Mouse (Mus musculus): ENCODE results near the gene Svip. TPM values are rescaled to one million over a fixed set of nuclear protein-coding genes. Genes with fewer than 3 reads are reported as not detected.

The Svip gene
- polyA plus RNA-seq, 2 experiments, result 3.3 to 5.9 TPM

- Histone ChIP-seq H3K36me3 (ENCODE audit: control insufficient read depth, insufficient read depth, low read length) (no peaks in the 10 kb centered on the region), H3K9me3 (ENCODE audit: control insufficient read depth, low read length) (no peaks in the 10 kb centered on the region), H3K4me3 (replicated peaks; ENCODE audit: low read length) (no peak overlapping the region), H3K27me3 (ENCODE audit: control insufficient read depth, insufficient read depth, low read length) (no peaks in the 10 kb centered on the region), H3K4me1 (ENCODE audit: control insufficient read depth, insufficient read depth, low read length) (no peaks in the 10 kb centered on the region), H3K4me2 (replicated peaks; ENCODE audit: low read depth, low read length, severe bottlenecking) (no peak overlapping the region), H3K9ac (ENCODE audit: low read depth, low read length, severe bottlenecking) (no peak overlapping the region), H3K27ac (replicated peaks; ENCODE audit: low read depth, low read length) (no peak overlapping the region)
- TF ChIP-seq POLR2A (IDR thresholded peaks at IDR 0.05; ENCODE audit: borderline replicate concordance, extremely low read depth, insufficient read depth, insufficient read length), result no peak
- ATAC-seq (ENCODE audit: low FRiP score, low read depth) (no peak), DNase-seq (ENCODE audit: low spot score) (no peak)
- WGBS, result 73% methylated on average over 1 of the region's 1 CpGs
These were observed 9.4 kb upstream of the Svip start for GRCm38 (mm10) chr7:52015180-52015579.

- H3K27ac ChIP-seq (replicated peaks; ENCODE audit: low read depth, low read length), result no peak overlapping the region
- H3K4me3 ChIP-seq (replicated peaks; ENCODE audit: low read length), result no peak overlapping the region
- DNase-seq (ENCODE audit: low spot score) (no peak), ATAC-seq (ENCODE audit: low FRiP score, low read depth) (no peak)
- H3K4me2 ChIP-seq (replicated peaks; ENCODE audit: low read depth, low read length, severe bottlenecking), result no peak overlapping the region
- 81% methylated on average over 7 of the region's 7 CpGs for WGBS
- no peak for TF ChIP-seq POLR2A (IDR thresholded peaks at IDR 0.05; ENCODE audit: borderline replicate concordance, extremely low read depth, insufficient read depth, insufficient read length)
- H3K36me3 ChIP-seq (ENCODE audit: control insufficient read depth, insufficient read depth, low read length), result no peaks in the 10 kb centered on the region
- H3K9ac ChIP-seq (ENCODE audit: low read depth, low read length, severe bottlenecking), result no peak overlapping the region
- H3K9me3 ChIP-seq (ENCODE audit: control insufficient read depth, low read length), result no peaks in the 10 kb centered on the region
- no peaks in the 10 kb centered on the region for H3K27me3 ChIP-seq (ENCODE audit: control insufficient read depth, insufficient read depth, low read length)
- H3K4me1 ChIP-seq (ENCODE audit: control insufficient read depth, insufficient read depth, low read length), result no peaks in the 10 kb centered on the region
These were observed 7.6 kb upstream of the Svip start for GRCm38 (mm10) chr7:52013457-52013856.

GRCm38 (mm10) chr7:52007138-52007537 lies 1.3 kb upstream of the Svip start:
- H3K4me2 ChIP-seq (replicated peaks; ENCODE audit: low read depth, low read length, severe bottlenecking), result no peak overlapping the region
- no peak overlapping the region for H3K27ac ChIP-seq (replicated peaks; ENCODE audit: low read depth, low read length)
- ATAC-seq (ENCODE audit: low FRiP score, low read depth) (no peak), DNase-seq (ENCODE audit: low spot score) (no peak)
- H3K9me3 ChIP-seq (ENCODE audit: control insufficient read depth, low read length), result no peaks in the 10 kb centered on the region
- H3K4me3 ChIP-seq (replicated peaks; ENCODE audit: low read length), result no peak overlapping the region
- no peaks in the 10 kb centered on the region for H3K4me1 ChIP-seq (ENCODE audit: control insufficient read depth, insufficient read depth, low read length)
- no peak for TF ChIP-seq POLR2A (IDR thresholded peaks at IDR 0.05; ENCODE audit: borderline replicate concordance, extremely low read depth, insufficient read depth, insufficient read length)
- peaks cover 8% of the 10 kb centered on the region for H3K27me3 ChIP-seq (ENCODE audit: control insufficient read depth, insufficient read depth, low read length)
- H3K36me3 ChIP-seq (ENCODE audit: control insufficient read depth, insufficient read depth, low read length), result no peaks in the 10 kb centered on the region
- WGBS, result 83% methylated on average over 2 of the region's 2 CpGs
- no peak overlapping the region for H3K9ac ChIP-seq (ENCODE audit: low read depth, low read length, severe bottlenecking)

GRCm38 (mm10) chr7:52006296-52006630 lies 445 bp upstream of the Svip start:
- WGBS, result 2% methylated on average over 9 of the region's 9 CpGs
- no peaks in the 10 kb centered on the region for H3K36me3 ChIP-seq (ENCODE audit: control insufficient read depth, insufficient read depth, low read length)
- no peak for TF ChIP-seq POLR2A (IDR thresholded peaks at IDR 0.05; ENCODE audit: borderline replicate concordance, extremely low read depth, insufficient read depth, insufficient read length)
- H3K4me2 ChIP-seq (replicated peaks; ENCODE audit: low read depth, low read length, severe bottlenecking), result peak overlapping the region; percentile 74
- no peak overlapping the region for H3K9ac ChIP-seq (ENCODE audit: low read depth, low read length, severe bottlenecking)
- no peaks in the 10 kb centered on the region for H3K4me1 ChIP-seq (ENCODE audit: control insufficient read depth, insufficient read depth, low read length)
- H3K27ac ChIP-seq (replicated peaks; ENCODE audit: low read depth, low read length), result no peak overlapping the region
- H3K4me3 ChIP-seq (replicated peaks; ENCODE audit: low read length), result peak overlapping the region; percentile 56
- ATAC-seq (ENCODE audit: low FRiP score, low read depth) (no peak), DNase-seq (ENCODE audit: low spot score) (no peak)
- no peaks in the 10 kb centered on the region for H3K9me3 ChIP-seq (ENCODE audit: control insufficient read depth, low read length)
- H3K27me3 ChIP-seq (ENCODE audit: control insufficient read depth, insufficient read depth, low read length), result peaks cover 8% of the 10 kb centered on the region

GRCm38 (mm10) chr7:51991020-51991419 lies 14.8 kb downstream of the Svip start:
- no peak overlapping the region for H3K4me2 ChIP-seq (replicated peaks; ENCODE audit: low read depth, low read length, severe bottlenecking)
- WGBS, result 82% methylated on average over 3 of the region's 3 CpGs
- DNase-seq (ENCODE audit: low spot score) (no peak), ATAC-seq (ENCODE audit: low FRiP score, low read depth) (no peak)
- H3K9me3 ChIP-seq (ENCODE audit: control insufficient read depth, low read length), result no peaks in the 10 kb centered on the region
- H3K36me3 ChIP-seq (ENCODE audit: control insufficient read depth, insufficient read depth, low read length), result peaks cover 13% of the 10 kb centered on the region
- H3K27ac ChIP-seq (replicated peaks; ENCODE audit: low read depth, low read length), result no peak overlapping the region
- H3K4me3 ChIP-seq (replicated peaks; ENCODE audit: low read length), result no peak overlapping the region
- TF ChIP-seq POLR2A (IDR thresholded peaks at IDR 0.05; ENCODE audit: borderline replicate concordance, extremely low read depth, insufficient read depth, insufficient read length), result no peak
- no peaks in the 10 kb centered on the region for H3K27me3 ChIP-seq (ENCODE audit: control insufficient read depth, insufficient read depth, low read length)
- no peak overlapping the region for H3K9ac ChIP-seq (ENCODE audit: low read depth, low read length, severe bottlenecking)
- no peaks in the 10 kb centered on the region for H3K4me1 ChIP-seq (ENCODE audit: control insufficient read depth, insufficient read depth, low read length)

GRCm38 (mm10) chr7:51986909-51987308 lies 18.9 kb downstream of the Svip start:
- no peak overlapping the region for H3K4me3 ChIP-seq (replicated peaks; ENCODE audit: low read length)
- TF ChIP-seq POLR2A (IDR thresholded peaks at IDR 0.05; ENCODE audit: borderline replicate concordance, extremely low read depth, insufficient read depth, insufficient read length), result no peak
- peaks cover 16% of the 10 kb centered on the region for H3K36me3 ChIP-seq (ENCODE audit: control insufficient read depth, insufficient read depth, low read length)
- WGBS, result 55% methylated on average over 6 of the region's 6 CpGs
- no peak for ATAC-seq (ENCODE audit: low FRiP score, low read depth)
- no peak overlapping the region for H3K27ac ChIP-seq (replicated peaks; ENCODE audit: low read depth, low read length)
- H3K27me3 ChIP-seq (ENCODE audit: control insufficient read depth, insufficient read depth, low read length), result no peaks in the 10 kb centered on the region
- no peaks in the 10 kb centered on the region for H3K4me1 ChIP-seq (ENCODE audit: control insufficient read depth, insufficient read depth, low read length)
- no peak overlapping the region for H3K9ac ChIP-seq (ENCODE audit: low read depth, low read length, severe bottlenecking)
- H3K9me3 ChIP-seq (ENCODE audit: control insufficient read depth, low read length), result no peaks in the 10 kb centered on the region
- no peak for DNase-seq (ENCODE audit: low spot score)
- H3K4me2 ChIP-seq (replicated peaks; ENCODE audit: low read depth, low read length, severe bottlenecking), result no peak overlapping the region
